Comparison of ENCODE assay signal across 9 mouse cellular contexts in genomic region chr15:79071117-79072039, GRCm38 (mm10). TPM values are rescaled to one million over a fixed set of nuclear protein-coding genes. Genes with fewer than 3 reads are reported as not detected.
DNase-seq lines count a peak whose midpoint lies in the region; ATAC-seq and TF ChIP-seq lines count a peak whose summit lies in the region.
"Had no signal": no experiment of that assay in that cellular context is flagged by ENCODE, and none has a peak within 500 bp of the region (broad histone marks: within the 10 kb centered on the region; RNA-seq: fewer than 3 reads in every experiment).

No protein-coding gene starts in this region.

- no peak for DNase-seq in gastrocnemius, adult 2 months
- no peak for DNase-seq in gastrocnemius, postnatal 14 days
- peak; percentile 37 for DNase-seq in thymus, postnatal 0 days (ENCODE audit: low spot score)
- DNase-seq in thymus, postnatal 36 days: no peak
- DNase-seq in lung, adult 18-20 months: peak; percentile 22 to 49
- DNase-seq in testis, postnatal 14 days (ENCODE audit: low spot score): no peak

- no peak for ATAC-seq in frontal cortex, adult (ENCODE audit: low TSS enrichment)

- peak; percentile 83 for TF ChIP-seq CTCF in gastrocnemius, adult 2 months (IDR thresholded peaks at IDR 0.05)
- TF ChIP-seq CTCF in cortical plate, adult 2 months (IDR thresholded peaks at IDR 0.05; ENCODE audit: extremely low read depth, insufficient read depth, low read length): peak; percentile 75

- no peak for TF ChIP-seq POLR2A in cortical plate, adult 2 months (IDR thresholded peaks at IDR 0.05; ENCODE audit: extremely low read depth, insufficient read depth, low read length)

- no peak overlapping the region for H3K4me3 ChIP-seq in gastrocnemius, adult 2 months
- H3K4me3 ChIP-seq in cortical plate, adult 2 months (ENCODE audit: insufficient read depth, low read length): no peak overlapping the region

- 0 out of 2 replicates have a peak, but pooled peaks cover 3% of the 10 kb centered on the region for H3K4me1 ChIP-seq in cortical plate, adult 2 months (ENCODE audit: control insufficient read depth, insufficient read depth, low read length)

- H3K27ac ChIP-seq in gastrocnemius, adult 2 months: no peak overlapping the region
- no peak overlapping the region for H3K27ac ChIP-seq in cortical plate, adult 2 months (ENCODE audit: insufficient read depth, low read length)

- intact Hi-C loops in gastrocnemius, adult 2 months (cut with DNase I): loop anchor here (2.0 to 5.0 kb wide), 2 partner anchors 33 to 159 kb away; partner anchors contain the start of gene Pdxp
- intact Hi-C loops in gastrocnemius, postnatal 14 days (cut with DNase I; ENCODE audit: low total_unique reads): no loop called here

RNA-seq across cellular contexts. Expression of gene Eif3l, which starts 3.6 kb away (rescaled TPM):
- total RNA-seq in gastrocnemius, adult 2 months (2021): 10 to 100 TPM; 53.6 to 54.0 TPM
- 10 to 100 TPM; 65.8 to 69.7 TPM for total RNA-seq in gastrocnemius, postnatal 14 days (2021)
- polyA plus RNA-seq in thymus, postnatal 0 days (2015; fragmentation: Nextera tagmentation; extraction: Ambion mirVana): 200 and 212 TPM in 2 replicates
- polyA plus RNA-seq in cortical plate, adult 2 months (2012; rRNA removed): 86.8 and 93.0 TPM in 2 replicates

RNA-seq across cellular contexts. Expression of gene Ankrd54, which starts 8.7 kb away (rescaled TPM):
- total RNA-seq in gastrocnemius, adult 2 months (2021): 1 to 10 TPM; 4.5 to 5.1 TPM
- 1 to 10 TPM; 5.4 to 6.1 TPM for total RNA-seq in gastrocnemius, postnatal 14 days (2021)
- 60.0 and 62.6 TPM in 2 replicates for polyA plus RNA-seq in thymus, postnatal 0 days (2015; fragmentation: Nextera tagmentation; extraction: Ambion mirVana)
- polyA plus RNA-seq in cortical plate, adult 2 months (2012; rRNA removed): 26.5 and 28.2 TPM in 2 replicates

RNA-seq across cellular contexts. Expression of gene Galr3, which starts 29.7 kb away (rescaled TPM):
- not detected for total RNA-seq in gastrocnemius, adult 2 months (2021)
- total RNA-seq in gastrocnemius, postnatal 14 days (2021): under 1 TPM in 1 of 2 experiments, not detected in 1; 0.23 TPM
- polyA plus RNA-seq in thymus, postnatal 0 days (2015; fragmentation: Nextera tagmentation; extraction: Ambion mirVana): 0.14 and 0.21 TPM in 2 replicates
- 0.26 and 0.38 TPM in 2 replicates for polyA plus RNA-seq in cortical plate, adult 2 months (2012; rRNA removed)
- total RNA-seq: left cerebral cortex, postnatal 36 days had no signal

RNA-seq across cellular contexts. Expression of gene Micall1, which starts 37.3 kb away (rescaled TPM):
- 10 to 100 TPM; 11.2 to 14.5 TPM for total RNA-seq in gastrocnemius, adult 2 months (2021)
- 10 to 100 TPM; 14.4 to 15.8 TPM for total RNA-seq in gastrocnemius, postnatal 14 days (2021)
- 3.3 and 4.6 TPM in 2 replicates for polyA plus RNA-seq in thymus, postnatal 0 days (2015; fragmentation: Nextera tagmentation; extraction: Ambion mirVana)
- polyA plus RNA-seq in cortical plate, adult 2 months (2012; rRNA removed): 25.0 and 27.6 TPM in 2 replicates

RNA-seq across cellular contexts. Expression of gene H1f0, which starts 43.1 kb away (rescaled TPM):
- 10 to 100 TPM; 71.8 to 76.8 TPM for total RNA-seq in gastrocnemius, adult 2 months (2021)
- 100 to 1,000 TPM; 129 to 164 TPM for total RNA-seq in gastrocnemius, postnatal 14 days (2021)
- 303 and 311 TPM in 2 replicates for polyA plus RNA-seq in thymus, postnatal 0 days (2015; fragmentation: Nextera tagmentation; extraction: Ambion mirVana)
- polyA plus RNA-seq in cortical plate, adult 2 months (2012; rRNA removed): 109 and 124 TPM in 2 replicates

Comparison
In these comparisons a context has a peak if more than half of its experiments do, and no peak if none do; other contexts are left out.
1. DNase-seq: peak in thymus, postnatal 0 days (single experiment) and lung, adult 18-20 months (2 of 2); none in gastrocnemius, adult 2 months (single experiment), gastrocnemius, postnatal 14 days (single experiment), thymus, postnatal 36 days (0 of 2) and testis, postnatal 14 days (single experiment).